Mouse (Mus musculus): Measurements from ENCODE around the gene Myct1. TPM values are rescaled to one million over a fixed set of nuclear protein-coding genes. Genes with fewer than 3 reads are reported as not detected.

The Myct1 gene
- polyA plus RNA-seq (2012; rRNA removed), result 0.87 and 1.2 TPM in 2 replicates

DNA sequence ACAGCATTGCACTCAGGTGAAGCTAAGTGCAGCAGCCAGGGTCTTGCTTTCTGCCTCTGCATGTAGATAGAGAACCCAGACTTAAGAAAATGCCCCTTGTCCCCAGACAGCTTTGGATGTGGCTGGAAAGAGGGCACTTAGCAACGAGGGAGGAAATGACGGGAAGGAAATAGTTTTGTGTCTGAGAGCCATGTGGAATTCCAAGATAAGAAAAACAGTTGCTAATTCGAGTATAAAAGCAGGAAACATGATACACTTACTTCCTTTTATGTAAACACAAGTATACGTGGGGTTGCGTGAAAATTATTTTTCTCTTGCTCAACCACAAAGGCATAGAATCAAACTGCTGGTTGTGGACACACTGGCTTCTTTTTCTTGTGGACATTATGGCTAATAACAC, at the start of gene Myct1:
Gene Myct1, plus strand, starts transcription at position 312 of the 400 bp plus-strand sequence.

GRCm38 (mm10) chr10:5551382-5551781, 42.2 kb upstream of the Myct1 start, which contains the start of gene Syne1:
Gene Syne1 (minus strand): TSS chr10:5551482.

DNA sequence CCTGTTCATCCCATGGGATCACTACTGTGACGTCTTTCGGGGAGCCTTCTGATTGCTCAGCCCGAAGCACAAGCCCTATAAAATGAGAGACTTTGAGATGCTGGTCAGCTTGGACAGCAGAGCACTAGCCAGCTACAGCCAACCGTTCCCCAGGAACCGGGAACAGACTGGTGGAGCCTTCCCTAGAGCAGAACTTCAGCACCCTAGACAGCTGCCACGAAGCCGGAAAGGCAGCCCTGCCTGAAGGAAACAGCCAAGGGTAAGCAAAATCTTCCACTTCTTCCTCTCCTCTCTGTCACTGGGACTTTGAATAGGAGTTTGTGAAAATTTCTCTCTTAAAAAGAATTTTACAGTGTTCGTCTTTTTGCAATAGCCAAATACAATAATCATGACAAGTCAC, 45.5 kb downstream of the Myct1 start, which contains the start of gene Vip:
Gene Vip, plus strand, starts transcription at position 107 of the 400 bp plus-strand sequence.

Other genes starting within 250 kb of the Myct1 start
- 11.5 and 15.5 TPM in 2 replicates for gene Syne1, start 42.3 kb upstream of the Myct1 start, polyA plus RNA-seq (2012; rRNA removed)
- 0.38 and 0.76 TPM in 2 replicates for gene Vip, start 45.4 kb downstream of the Myct1 start, polyA plus RNA-seq (2012; rRNA removed)
- gene Fbxo5, start 211.8 kb downstream of the Myct1 start, polyA plus RNA-seq (2012; rRNA removed), result 22.6 and 25.8 TPM in 2 replicates
- gene Mtrf1l, start 230.1 kb downstream of the Myct1 start, polyA plus RNA-seq (2012; rRNA removed), result 7.8 and 7.9 TPM in 2 replicates